Mouse (Mus musculus) C3H10T1/2 (cell line): ENCODE data around the gene Gm5114. TPM values are rescaled to one million over a fixed set of nuclear protein-coding genes. Genes with fewer than 3 reads are reported as not detected.

ENCODE experiments used
- polyA plus RNA-seq, 2 experiments: library from polyadenylated mRNA; unstranded; fragments of >200 nt; fragmentation: generic; extraction: Trizol; gene quantifications; one replicate each; pipeline ENCODE4 v1.2.1; 2012; ENCODE audit warnings: missing spikeins in 2 of 2

The Gm5114 gene
- not detected for polyA plus RNA-seq

GRCm38 (mm10) chr7:39413060-39413459 is at the start of gene Gm5114:
Gene Gm5114, minus strand, starts transcription at chr7:39413160.

Other genes with a start within 250 kb of the Gm5114 start
- under 1 TPM; 0.01 to 0.11 TPM for gene Zfp619, start 104.6 kb upstream of the Gm5114 start, polyA plus RNA-seq